8 mouse cellular contexts compared by ENCODE assay signal in genomic region chrX:139870300-139870711, GRCm38 (mm10). TPM values are rescaled to one million over a fixed set of nuclear protein-coding genes. Genes with fewer than 3 reads are reported as not detected.
DNase-seq lines count a peak whose midpoint lies in the region; ATAC-seq and TF ChIP-seq lines count a peak whose summit lies in the region.

No protein-coding gene starts in this region.

- peaks cover 55% of the 10 kb centered on the region for H3K27me3 ChIP-seq in megakaryocyte, embryonic 14.5 days (replicated peaks)
- no peaks in the 10 kb centered on the region for H3K27me3 ChIP-seq in heart, adult 2 months (ENCODE audit: control insufficient read depth, insufficient read depth, low read length)
- H3K27me3 ChIP-seq in lung, embryonic 14.5 days (ENCODE audit: insufficient read depth, low read length), result no peaks in the 10 kb centered on the region

- TF ChIP-seq POLR2A in heart, adult 2 months (IDR thresholded peaks at IDR 0.05; ENCODE audit: insufficient read depth, low read depth, low read length), result no peak

- H3K4me2 ChIP-seq in lung, embryonic 14.5 days, result peak overlapping the region; percentile 65

- peak; percentile 55 for TF ChIP-seq CTCF in heart, adult 2 months (IDR thresholded peaks at IDR 0.05)
- TF ChIP-seq CTCF in lung, embryonic 14.5 days (IDR thresholded peaks at IDR 0.05; ENCODE audit: low read depth), result peak; percentile 33; the same call in 1 of the 2 replicates

- WGBS in heart, adult 2 months, result 30% methylated on average over 15 of the region's 15 CpGs
- 14% methylated on average over 15 of the region's 15 CpGs for WGBS in lung, embryonic 14.5 days

- H3K36me3 ChIP-seq in megakaryocyte, embryonic 14.5 days (replicated peaks; ENCODE audit: low read length), result no peaks in the 10 kb centered on the region
- H3K36me3 ChIP-seq in heart, adult 2 months (ENCODE audit: control insufficient read depth, insufficient read depth, low read length), result no peaks in the 10 kb centered on the region
- no peaks in the 10 kb centered on the region for H3K36me3 ChIP-seq in lung, embryonic 14.5 days (ENCODE audit: insufficient read depth)

- no peak for ATAC-seq in megakaryocyte, adult 5-6 weeks (ENCODE audit: poor library complexity, severe bottlenecking)
- ATAC-seq in lung, embryonic 14.5 days (ENCODE audit: insufficient read depth), result peak; percentile 45

- no peak for TF ChIP-seq EP300 in heart, adult 2 months (IDR thresholded peaks at IDR 0.05; ENCODE audit: insufficient read depth, low read depth, low read length)

- H3K4me1 ChIP-seq in megakaryocyte, embryonic 14.5 days, result peaks cover 11% of the 10 kb centered on the region
- H3K4me1 ChIP-seq in heart, adult 2 months (ENCODE audit: control insufficient read depth, insufficient read depth, low read length), result no peaks in the 10 kb centered on the region
- no peaks in the 10 kb centered on the region for H3K4me1 ChIP-seq in lung, embryonic 14.5 days (ENCODE audit: insufficient read depth)

- DNase-seq in embryo, embryonic 10.5 days (ENCODE audit: low spot score), result peak; percentile 47
- peak; percentile 53 for DNase-seq in heart, adult 2 months
- DNase-seq in kidney, adult 18-20 months, result peak; percentile 54
- DNase-seq in lung, embryonic 14.5 days, result peak; percentile 58
- DNase-seq in skeletal muscle tissue, adult 2 months (ENCODE audit: low read depth, low spot score), result peak; percentile 23
- DNase-seq in layer of hippocampus, adult 8-10 months (ENCODE audit: low spot score in 2 of 2), result no peak

- no peak overlapping the region for H3K9ac ChIP-seq in heart, adult 2 months (ENCODE audit: low read depth, low read length)
- H3K9ac ChIP-seq in lung, embryonic 14.5 days, result peak overlapping the region; percentile 58; the same call in 1 of the 2 replicates

- 0 out of 2 replicates have a peak, but pooled peaks cover 4% of the 10 kb centered on the region for H3K9me3 ChIP-seq in megakaryocyte, embryonic 14.5 days
- H3K9me3 ChIP-seq in lung, embryonic 14.5 days (ENCODE audit: low read depth, low read length), result no peaks in the 10 kb centered on the region

- peak overlapping the region; percentile 89 for H3K4me3 ChIP-seq in megakaryocyte, embryonic 14.5 days (replicated peaks)
- peak overlapping the region; percentile 36; the same call in 1 of the 2 replicates for H3K4me3 ChIP-seq in heart, adult 2 months
- H3K4me3 ChIP-seq in lung, embryonic 14.5 days (ENCODE audit: low read depth, low read length), result peak overlapping the region; percentile 51

- intact Hi-C loops in heart, adult 2 months (cut with DNase I), result loop anchor here (10.0 kb wide), 1 partner anchor 124 kb away; the partner anchor contains the start of gene Rbm41

- H3K79me2 ChIP-seq in heart, adult 2 months (replicated peaks; ENCODE audit: control insufficient read depth, insufficient read depth, low read length), result no peaks in the 10 kb centered on the region

- no peak overlapping the region for H3K27ac ChIP-seq in heart, adult 2 months
- H3K27ac ChIP-seq in lung, embryonic 14.5 days (ENCODE audit: low read depth), result no peak overlapping the region

RNA-seq across cellular contexts. Expression of gene Morc4, which starts 1.2 kb away (rescaled TPM):
- polyA plus RNA-seq in megakaryocyte, embryonic 14.5 days (2012; ENCODE audit: insufficient read depth, low replicate concordance), result not detected in 2 replicates
- total RNA-seq in megakaryocyte, adult 5-6 weeks (2015), result 0.14 and 0.49 TPM in 2 replicates
- 0.04 TPM in 1 of 2 replicates, not detected in the other for total RNA-seq in megakaryocyte, adult 5-6 weeks (2017)
- total RNA-seq in heart, adult 2 months (2021), result 1 to 10 TPM; 3.3 to 5.4 TPM
- 1.7 and 4.3 TPM in 2 replicates for polyA plus RNA-seq in heart, adult 2 months (2012; rRNA removed)
- 19.0 and 21.1 TPM in 2 replicates for polyA plus RNA-seq in lung, embryonic 14.5 days (2014; fragmentation: Nextera tagmentation; extraction: Ambion mirVana)
- 1 to 10 TPM; 4.2 to 7.5 (median 5.2) TPM for total RNA-seq in layer of hippocampus, adult 8-10 months (2022)

Comparison
In these comparisons a context has a peak if more than half of its experiments do, and no peak if none do; other contexts are left out.
1. H3K4me3 ChIP-seq: peak in every context shown above with its lines; median percentile 89 in megakaryocyte, embryonic 14.5 days; 51 in lung, embryonic 14.5 days; 36 in heart, adult 2 months.
2. DNase-seq: peak in embryo, embryonic 10.5 days (single experiment), heart, adult 2 months (2 of 2), kidney, adult 18-20 months (single experiment), lung, embryonic 14.5 days (single experiment) and skeletal muscle tissue, adult 2 months (single experiment); none in layer of hippocampus, adult 8-10 months (0 of 2).